In genomic region chrX:47916831-47917230, GRCm38 (mm10) we compare ENCODE assay signal across 12 mouse cellular contexts. TPM values are rescaled to one million over a fixed set of nuclear protein-coding genes. Genes with fewer than 3 reads are reported as not detected.
"Had no signal": no experiment of that assay in that cellular context is flagged by ENCODE, and none has a peak within 500 bp of the region (broad histone marks: within the 10 kb centered on the region; RNA-seq: fewer than 3 reads in every experiment).

No protein-coding gene starts in this region.

- H3K4me3 ChIP-seq: left cerebral cortex, adult 2 months; limb, embryonic 10.5 days; liver, embryonic 15.5 days; midbrain, embryonic 13.5 days had no signal

- H3K4me1 ChIP-seq: liver, embryonic 15.5 days had no signal

- H3K27ac ChIP-seq: kidney, postnatal 0 days; left cerebral cortex, adult 2 months; limb, embryonic 10.5 days; liver, embryonic 15.5 days; midbrain, embryonic 13.5 days had no signal

- H3K27me3 ChIP-seq: liver, embryonic 15.5 days; midbrain, embryonic 13.5 days had no signal

- DNase-seq: kidney, postnatal 36 days; layer of hippocampus, adult 9-11 months; lung, adult 2 months; lung, postnatal 36 days; spleen, adult 18-20 months; thymus, postnatal 4 days had no signal

RNA-seq across cellular contexts. Expression of gene Smarca1, which starts 24.1 kb away (rescaled TPM):
- total RNA-seq: megakaryocyte progenitor cell, adult 5-6 weeks had no signal
